Mouse (Mus musculus): ENCODE data around the gene Dennd1a. TPM values are rescaled to one million over a fixed set of nuclear protein-coding genes. Genes with fewer than 3 reads are reported as not detected.

Dennd1a gene
- polyA plus RNA-seq, 1 experiment from 2014 or later = 12.3 TPM

- Histone ChIP-seq H3K27ac (replicated peaks; ENCODE audit: low read depth, low read length) (no peak overlapping the region), H3K36me3 (ENCODE audit: control insufficient read depth, insufficient read depth, low read length) (no peaks in the 10 kb centered on the region), H3K4me3 (ENCODE audit: low read depth, low read length) (no peak overlapping the region), H3K9me3 (ENCODE audit: control insufficient read depth, low read length) (no peaks in the 10 kb centered on the region), H3K4me1 (ENCODE audit: control insufficient read depth, insufficient read depth, low read length) (no peaks in the 10 kb centered on the region), H3K9ac (ENCODE audit: low read length) (no peak overlapping the region), H3K4me2 (ENCODE audit: low read depth, severe bottlenecking) (no peak overlapping the region), H3K27me3 (ENCODE audit: control insufficient read depth, insufficient read depth, low read length) (no peaks in the 10 kb centered on the region)
- DNase-seq (ENCODE audit: low spot score) (no peak), ATAC-seq (ENCODE audit: insufficient number of reproducible peaks, low FRiP score, low TSS enrichment, low read depth) (no peak)
- WGBS = 93% methylated on average over 4 of the region's 4 CpGs
These were observed 110.2 kb downstream of the Dennd1a start for GRCm38 (mm10) chr2:38176870-38177582.

- Histone ChIP-seq H3K4me3 (ENCODE audit: low read depth, low read length) (no peak overlapping the region), H3K4me1 (ENCODE audit: control insufficient read depth, insufficient read depth, low read length) (no peaks in the 10 kb centered on the region), H3K9ac (ENCODE audit: low read length) (no peak overlapping the region), H3K9me3 (ENCODE audit: control insufficient read depth, low read length) (no peaks in the 10 kb centered on the region), H3K4me2 (ENCODE audit: low read depth, severe bottlenecking) (no peak overlapping the region), H3K36me3 (ENCODE audit: control insufficient read depth, insufficient read depth, low read length) (no peaks in the 10 kb centered on the region), H3K27ac (replicated peaks; ENCODE audit: low read depth, low read length) (no peak overlapping the region), H3K27me3 (ENCODE audit: control insufficient read depth, insufficient read depth, low read length) (no peaks in the 10 kb centered on the region)
- DNase-seq (ENCODE audit: low spot score) (no peak), ATAC-seq (ENCODE audit: insufficient number of reproducible peaks, low FRiP score, low TSS enrichment, low read depth) (no peak)
These were observed 111.9 kb downstream of the Dennd1a start for GRCm38 (mm10) chr2:38175276-38175675.

GRCm38 (mm10) chr2:38168606-38169005 lies 118.6 kb downstream of the Dennd1a start:
- no peaks in the 10 kb centered on the region for H3K27me3 ChIP-seq (ENCODE audit: control insufficient read depth, insufficient read depth, low read length)
- no peaks in the 10 kb centered on the region for H3K36me3 ChIP-seq (ENCODE audit: control insufficient read depth, insufficient read depth, low read length)
- ATAC-seq (ENCODE audit: insufficient number of reproducible peaks, low FRiP score, low TSS enrichment, low read depth) (no peak), DNase-seq (ENCODE audit: low spot score) (no peak)
- no peak overlapping the region for H3K9ac ChIP-seq (ENCODE audit: low read length)
- no peak overlapping the region for H3K4me2 ChIP-seq (ENCODE audit: low read depth, severe bottlenecking)
- H3K27ac ChIP-seq (replicated peaks; ENCODE audit: low read depth, low read length) = no peak overlapping the region
- WGBS = 85% methylated on average over 3 of the region's 3 CpGs
- H3K9me3 ChIP-seq (ENCODE audit: control insufficient read depth, low read length) = no peaks in the 10 kb centered on the region
- H3K4me3 ChIP-seq (ENCODE audit: low read depth, low read length) = no peak overlapping the region
- no peaks in the 10 kb centered on the region for H3K4me1 ChIP-seq (ENCODE audit: control insufficient read depth, insufficient read depth, low read length)

- Histone ChIP-seq H3K9ac (ENCODE audit: low read length) (no peak overlapping the region), H3K4me3 (ENCODE audit: low read depth, low read length) (no peak overlapping the region), H3K36me3 (ENCODE audit: control insufficient read depth, insufficient read depth, low read length) (no peaks in the 10 kb centered on the region), H3K4me2 (ENCODE audit: low read depth, severe bottlenecking) (no peak overlapping the region), H3K9me3 (ENCODE audit: control insufficient read depth, low read length) (no peaks in the 10 kb centered on the region), H3K27ac (replicated peaks; ENCODE audit: low read depth, low read length) (no peak overlapping the region), H3K4me1 (ENCODE audit: control insufficient read depth, insufficient read depth, low read length) (no peaks in the 10 kb centered on the region), H3K27me3 (ENCODE audit: control insufficient read depth, insufficient read depth, low read length) (no peaks in the 10 kb centered on the region)
- ATAC-seq (ENCODE audit: insufficient number of reproducible peaks, low FRiP score, low TSS enrichment, low read depth) (no peak), DNase-seq (ENCODE audit: low spot score) (no peak)
- 88% methylated on average over 5 of the region's 5 CpGs for WGBS
These were observed 121.2 kb downstream of the Dennd1a start for GRCm38 (mm10) chr2:38165966-38166365.

DNA sequence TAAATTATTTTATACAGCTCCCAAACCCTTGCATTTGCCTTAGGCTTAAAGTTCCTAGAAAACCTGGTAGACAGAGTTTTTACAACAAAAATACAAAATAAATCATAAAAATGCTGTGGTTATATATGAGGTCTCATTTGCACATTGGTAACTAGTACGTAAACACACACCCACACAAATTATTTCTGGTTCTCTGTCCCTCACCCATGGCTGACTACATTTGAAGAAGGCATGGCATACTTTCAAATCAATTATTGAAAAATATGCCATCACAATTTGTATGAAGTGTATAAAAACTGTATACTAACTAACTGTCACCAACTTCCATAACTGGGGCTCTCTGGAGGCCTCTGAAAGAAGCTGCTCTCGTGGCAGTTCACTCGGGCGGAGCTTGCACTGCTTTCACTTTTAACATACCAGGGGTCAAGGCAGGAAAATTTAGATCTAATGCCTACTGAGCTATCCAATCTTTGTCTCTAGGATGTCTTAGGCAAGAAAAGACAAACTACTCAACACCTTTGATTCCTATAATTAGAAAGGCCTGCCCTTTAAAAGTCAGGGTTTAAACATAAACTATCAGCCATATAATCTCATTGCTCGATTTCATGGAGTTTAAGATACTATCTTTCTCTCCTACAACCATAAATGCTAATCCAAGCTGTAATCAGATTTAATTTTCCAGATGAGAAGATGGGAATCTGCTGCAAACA lies 122.7 kb downstream of the Dennd1a start:
- Histone ChIP-seq H3K27ac (replicated peaks; ENCODE audit: low read depth, low read length) (no peak overlapping the region), H3K4me2 (ENCODE audit: low read depth, severe bottlenecking) (no peak overlapping the region), H3K9me3 (ENCODE audit: control insufficient read depth, low read length) (no peaks in the 10 kb centered on the region), H3K4me1 (ENCODE audit: control insufficient read depth, insufficient read depth, low read length) (no peaks in the 10 kb centered on the region), H3K36me3 (ENCODE audit: control insufficient read depth, insufficient read depth, low read length) (no peaks in the 10 kb centered on the region), H3K9ac (ENCODE audit: low read length) (no peak overlapping the region), H3K27me3 (ENCODE audit: control insufficient read depth, insufficient read depth, low read length) (no peaks in the 10 kb centered on the region), H3K4me3 (ENCODE audit: low read depth, low read length) (no peak overlapping the region)
- no peak for DNase-seq (ENCODE audit: low spot score)
- WGBS = 74% methylated on average over 5 of the region's 5 CpGs
- ATAC-seq (ENCODE audit: insufficient number of reproducible peaks, low FRiP score, low TSS enrichment, low read depth) = no peak

DNA sequence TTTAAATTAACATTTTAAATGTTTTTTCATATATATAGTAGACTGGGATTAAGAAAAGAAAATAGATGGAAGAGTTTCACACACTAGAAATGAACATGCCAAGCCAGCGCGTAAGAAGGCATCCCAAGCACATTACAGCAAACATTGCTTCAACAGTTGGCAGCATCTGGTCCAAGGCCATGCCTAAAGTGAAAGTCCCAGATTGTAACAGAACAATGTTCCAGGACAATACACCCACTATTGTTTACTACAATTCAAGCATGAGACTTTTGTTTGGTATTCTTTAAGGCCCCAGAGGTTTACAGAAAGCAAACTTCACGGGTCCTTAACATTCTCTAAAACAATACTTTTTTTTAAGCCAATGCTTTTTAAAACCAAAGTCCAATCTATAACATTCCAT lies 124.7 kb downstream of the Dennd1a start:
- ATAC-seq (ENCODE audit: insufficient number of reproducible peaks, low FRiP score, low TSS enrichment, low read depth) (no peak), DNase-seq (ENCODE audit: low spot score) (no peak)
- H3K36me3 ChIP-seq (ENCODE audit: control insufficient read depth, insufficient read depth, low read length) = no peaks in the 10 kb centered on the region
- no peak overlapping the region for H3K4me2 ChIP-seq (ENCODE audit: low read depth, severe bottlenecking)
- WGBS = 91% methylated on average over 3 of the region's 3 CpGs
- no peak overlapping the region for H3K4me3 ChIP-seq (ENCODE audit: low read depth, low read length)
- no peak overlapping the region for H3K9ac ChIP-seq (ENCODE audit: low read length)
- H3K9me3 ChIP-seq (ENCODE audit: control insufficient read depth, low read length) = no peaks in the 10 kb centered on the region
- no peaks in the 10 kb centered on the region for H3K27me3 ChIP-seq (ENCODE audit: control insufficient read depth, insufficient read depth, low read length)
- no peaks in the 10 kb centered on the region for H3K4me1 ChIP-seq (ENCODE audit: control insufficient read depth, insufficient read depth, low read length)
- no peak overlapping the region for H3K27ac ChIP-seq (replicated peaks; ENCODE audit: low read depth, low read length)

DNA sequence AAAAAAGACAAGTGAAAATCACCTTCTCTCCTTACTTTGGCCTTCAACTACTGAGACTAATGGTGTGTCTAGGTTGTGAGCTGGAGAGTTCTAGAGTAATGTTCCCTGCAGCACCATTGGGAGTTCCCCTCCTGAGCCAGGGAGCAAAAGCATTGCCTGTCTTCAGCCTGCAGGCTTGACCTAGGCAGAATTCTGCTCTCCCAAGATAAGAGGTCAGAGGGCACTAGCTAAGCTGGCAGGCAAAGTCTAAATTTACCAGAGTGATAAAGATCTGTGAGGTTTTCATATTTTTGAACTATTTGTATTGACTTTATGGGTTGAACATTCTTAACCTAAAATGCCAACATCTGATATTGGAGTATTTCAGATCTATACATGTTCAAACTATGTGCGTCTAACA lies 125.7 kb downstream of the Dennd1a start:
- Histone ChIP-seq H3K4me1 (ENCODE audit: control insufficient read depth, insufficient read depth, low read length) (no peaks in the 10 kb centered on the region), H3K27me3 (ENCODE audit: control insufficient read depth, insufficient read depth, low read length) (no peaks in the 10 kb centered on the region), H3K27ac (replicated peaks; ENCODE audit: low read depth, low read length) (no peak overlapping the region), H3K4me2 (ENCODE audit: low read depth, severe bottlenecking) (no peak overlapping the region), H3K4me3 (ENCODE audit: low read depth, low read length) (no peak overlapping the region), H3K9me3 (ENCODE audit: control insufficient read depth, low read length) (no peaks in the 10 kb centered on the region), H3K36me3 (ENCODE audit: control insufficient read depth, insufficient read depth, low read length) (no peaks in the 10 kb centered on the region), H3K9ac (ENCODE audit: low read length) (no peak overlapping the region)
- no peak for DNase-seq (ENCODE audit: low spot score)
- ATAC-seq (ENCODE audit: insufficient number of reproducible peaks, low FRiP score, low TSS enrichment, low read depth) = no peak
- WGBS = 80% methylated on average over 1 of the region's 1 CpGs

- H3K4me1 ChIP-seq (ENCODE audit: control insufficient read depth, insufficient read depth, low read length) = no peaks in the 10 kb centered on the region
- H3K9me3 ChIP-seq (ENCODE audit: control insufficient read depth, low read length) = no peaks in the 10 kb centered on the region
- DNase-seq (ENCODE audit: low spot score) (no peak), ATAC-seq (ENCODE audit: insufficient number of reproducible peaks, low FRiP score, low TSS enrichment, low read depth) (no peak)
- no peak overlapping the region for H3K4me2 ChIP-seq (ENCODE audit: low read depth, severe bottlenecking)
- H3K4me3 ChIP-seq (ENCODE audit: low read depth, low read length) = no peak overlapping the region
- no peaks in the 10 kb centered on the region for H3K27me3 ChIP-seq (ENCODE audit: control insufficient read depth, insufficient read depth, low read length)
- no peak overlapping the region for H3K27ac ChIP-seq (replicated peaks; ENCODE audit: low read depth, low read length)
- H3K36me3 ChIP-seq (ENCODE audit: control insufficient read depth, insufficient read depth, low read length) = no peaks in the 10 kb centered on the region
- no peak overlapping the region for H3K9ac ChIP-seq (ENCODE audit: low read length)
- WGBS = 91% methylated on average over 1 of the region's 1 CpGs
These were observed 127.5 kb downstream of the Dennd1a start for GRCm38 (mm10) chr2:38159736-38160135.

Measured in limb, embryonic 11.5 days (tissue).